Mouse (Mus musculus) brain, embryonic 14.5 days (tissue): ENCODE results near the gene Grap.

ENCODE experiments used
- CTCF ChIP-seq: fragments of 200-500 bp; IDR thresholded peaks from 2 replicates; pipeline ENCODE4 v1.5.1; 2012; ENCODE audit warnings: inconsistent platforms, mild to moderate bottlenecking, moderate library complexity, borderline replicate concordance; ENCODE audit not compliant: insufficient read depth, insufficient read length; ENCODE audit errors: extremely low read depth
- POLR2A ChIP-seq: fragments of 200-500 bp; IDR thresholded peaks from 2 replicates; pipeline ENCODE4 v1.6.1; 2012; ENCODE audit warnings: mild to moderate bottlenecking, inconsistent platforms, borderline replicate concordance; ENCODE audit not compliant: poor library complexity, insufficient read depth, insufficient read length, severe bottlenecking; ENCODE audit errors: extremely low read depth

DNA sequence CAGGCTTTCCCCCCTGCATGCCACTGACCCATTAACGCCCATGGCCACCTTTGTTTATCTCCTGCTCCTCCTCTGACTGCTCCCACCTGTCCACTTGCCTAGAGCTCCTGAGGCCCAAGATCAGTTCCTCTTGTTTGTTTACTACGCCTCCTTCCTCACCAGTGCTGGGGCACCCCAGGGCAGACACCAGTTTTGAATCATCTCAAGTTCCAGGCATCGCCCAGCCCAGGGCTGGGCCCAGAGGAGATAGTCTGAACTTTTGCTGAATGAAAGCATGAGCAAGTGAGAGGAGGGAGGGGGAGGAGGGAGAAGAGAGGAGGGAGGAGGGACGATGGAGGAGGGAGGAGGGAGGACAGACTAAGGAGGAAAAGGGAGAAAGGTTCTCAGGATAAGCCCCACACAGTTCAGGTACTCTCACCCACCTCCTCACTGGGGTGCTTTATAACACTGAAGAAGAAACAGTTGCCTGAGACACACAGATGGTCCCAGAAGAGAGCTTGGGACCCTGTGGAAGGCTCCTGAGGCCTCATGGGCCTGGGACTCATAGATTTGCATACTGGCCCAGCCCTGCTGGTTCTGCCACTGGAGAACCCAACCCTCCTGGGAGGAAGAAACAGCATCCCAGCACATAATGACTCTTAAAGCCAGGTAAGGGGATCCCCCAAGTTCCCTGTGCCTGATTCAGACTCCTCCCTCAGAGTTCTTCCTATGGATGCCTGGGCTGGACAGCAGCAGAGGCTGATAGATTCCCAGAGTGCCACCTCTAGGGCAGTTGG, 26.2 kb downstream of the Grap start:
- no peak for TF ChIP-seq CTCF
- TF ChIP-seq POLR2A, result no peak
